Mouse (Mus musculus): Measurements from ENCODE around the gene Gm10322.

DNA sequence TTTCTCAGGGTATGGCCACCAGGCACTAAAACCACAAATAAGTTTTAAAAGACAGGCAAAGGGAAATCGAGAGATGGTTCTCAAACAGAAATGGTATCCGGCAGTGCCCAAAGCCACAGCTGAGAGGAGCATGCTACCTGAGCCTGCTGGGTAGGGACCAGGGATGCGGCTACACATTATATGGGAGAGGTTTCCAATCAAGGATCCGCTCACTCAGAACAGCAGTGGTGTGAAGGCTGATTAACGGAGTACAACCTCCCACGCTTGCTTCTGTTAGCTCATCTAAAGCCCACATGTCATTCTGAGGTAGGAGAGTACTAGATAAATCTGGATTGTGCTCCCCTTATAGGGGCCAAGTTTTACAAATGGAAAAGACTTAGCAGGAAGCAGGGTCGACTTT, 27.7 kb upstream of the Gm10322 start:
- TF ChIP-seq CTCF (IDR thresholded peaks at IDR 0.05; ENCODE audit: control insufficient read depth, insufficient read depth, insufficient read length): no peak
- TF ChIP-seq FOSL1 (IDR thresholded peaks at IDR 0.05; ENCODE audit: insufficient read depth, low read length, poor library complexity, severe bottlenecking): no peak

Data from C2C12 (cell line).